Mouse (Mus musculus): ENCODE results near the gene Acsl6.

DNA sequence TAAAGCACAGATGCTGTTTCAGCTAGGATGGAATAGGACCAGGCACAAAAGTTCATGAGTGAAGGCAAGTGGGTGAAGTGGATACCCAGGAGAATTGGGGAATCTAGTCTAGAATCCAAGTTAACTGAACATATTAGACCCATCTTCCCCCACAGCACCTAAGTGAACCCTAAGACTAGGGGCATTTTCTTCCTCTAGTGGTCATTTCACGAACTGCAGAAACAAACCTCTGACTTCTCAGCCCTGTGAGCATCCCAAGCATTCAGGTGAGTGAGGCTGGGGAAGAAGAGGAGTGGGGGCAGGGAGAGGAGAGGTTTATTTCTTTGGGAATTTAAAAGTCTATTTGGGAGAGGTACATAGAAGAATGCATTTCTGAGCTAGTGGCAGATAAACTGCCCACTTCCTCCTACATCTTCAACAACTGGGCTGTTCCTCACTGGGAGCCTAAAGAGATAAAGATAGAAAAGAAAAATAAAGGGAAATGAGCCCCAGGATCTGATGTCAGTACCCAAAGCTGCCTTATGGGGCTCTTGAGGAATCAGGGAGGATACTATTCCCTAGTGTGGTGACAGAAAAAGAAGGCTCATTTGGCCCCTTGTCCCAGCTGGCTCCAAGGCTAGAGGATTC lies 40.1 kb upstream of the Acsl6 start:
- TF ChIP-seq CTCF (IDR thresholded peaks at IDR 0.05; ENCODE audit: low read depth, low read length) (no peak), POLR2A (IDR thresholded peaks at IDR 0.05; ENCODE audit: borderline replicate concordance, low read depth, low read length) (no peak)

Measured in bone marrow macrophage, adult 2 months (primary cell).